Mouse (Mus musculus): ENCODE measurements around the gene Baz2a.

- no peak for TF ChIP-seq TAL1 (IDR thresholded peaks at IDR 0.05; ENCODE audit: low read length)
- no peak for TF ChIP-seq GATA1 (IDR thresholded peaks at IDR 0.05; ENCODE audit: low read length)
These were observed 48.1 kb upstream of the Baz2a start for GRCm38 (mm10) chr10:128043041-128043835.

Data from erythroblast, embryonic 14.5 days (primary cell).